Mouse (Mus musculus): ENCODE results near the gene Tubb4b.
A peak's percentile ranks its signal among the peaks of the same experiment; 100 is the strongest.

Tubb4b gene

DNA sequence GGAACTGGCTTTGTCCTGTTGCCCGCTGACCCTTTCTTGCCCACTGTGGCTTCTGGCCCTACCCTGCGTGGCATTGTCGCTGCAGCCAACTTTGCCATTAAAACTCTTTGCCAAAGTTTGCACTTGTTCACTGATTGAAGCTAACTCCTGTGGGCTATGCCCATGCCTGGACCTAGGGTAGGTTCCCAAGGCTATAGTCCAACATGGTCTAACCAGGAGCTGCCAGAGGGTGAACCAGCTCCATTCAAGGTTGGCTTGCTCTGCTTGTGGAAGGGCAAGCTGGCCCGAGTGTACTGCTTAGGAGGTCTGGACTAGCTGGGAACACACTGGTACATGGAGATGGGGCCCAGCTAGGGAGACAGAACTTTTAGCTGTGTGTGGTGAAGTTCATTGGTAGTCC is 19.6 kb upstream of the Tubb4b start:
- DNase-seq (ENCODE audit: low spot score): no peak

DNA sequence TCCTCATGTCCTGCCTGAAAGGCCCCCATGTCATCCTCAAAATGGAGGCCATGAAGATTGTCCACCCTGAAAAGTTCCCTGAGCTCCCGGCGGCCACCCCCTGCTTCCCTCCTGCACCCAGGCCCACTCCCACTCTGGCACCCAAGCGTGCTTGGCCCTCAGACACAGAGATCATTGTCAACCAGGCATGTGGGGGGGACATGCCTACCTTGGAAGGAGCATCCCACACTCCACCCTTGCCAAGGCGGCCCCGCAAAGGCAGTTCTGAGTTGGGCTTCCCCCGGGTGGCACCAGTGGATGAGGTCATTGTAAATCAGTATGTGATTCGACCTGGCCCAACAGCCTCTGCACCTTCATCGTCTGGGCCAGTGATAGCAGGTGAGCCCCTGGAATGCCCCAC is 18.8 kb upstream of the Tubb4b start:
- DNase-seq (ENCODE audit: low spot score): no peak

DNA sequence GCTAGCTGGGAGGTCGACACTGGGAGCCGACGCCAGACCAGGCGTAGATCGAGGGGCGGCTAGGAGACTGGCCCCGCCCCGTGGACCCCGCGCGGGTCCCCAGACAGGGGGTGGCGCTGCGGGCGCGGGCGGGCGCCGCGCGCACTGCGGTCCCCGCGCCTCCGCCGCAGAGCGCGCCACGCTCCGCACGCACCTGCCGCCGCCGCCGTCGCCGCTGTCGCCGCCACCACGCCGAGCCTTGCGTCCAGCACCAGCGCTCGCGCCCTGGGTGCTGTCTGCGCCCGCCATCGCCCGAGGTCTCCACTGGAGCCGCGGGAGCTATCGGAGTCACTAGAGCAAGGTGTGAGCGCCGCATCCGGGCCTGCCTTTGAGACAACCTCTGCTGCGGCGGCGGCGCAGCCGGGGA is 17.6 kb upstream of the Tubb4b start, which contains the start of the genes Rnf208 and Cysrt1:
Rnf208 (plus strand) TSS at position 155 of the 406 bp plus-strand sequence.
Cysrt1 (minus strand) TSS at position 352 of the 406 bp plus-strand sequence.
- no peak for DNase-seq (ENCODE audit: low spot score)

DNA sequence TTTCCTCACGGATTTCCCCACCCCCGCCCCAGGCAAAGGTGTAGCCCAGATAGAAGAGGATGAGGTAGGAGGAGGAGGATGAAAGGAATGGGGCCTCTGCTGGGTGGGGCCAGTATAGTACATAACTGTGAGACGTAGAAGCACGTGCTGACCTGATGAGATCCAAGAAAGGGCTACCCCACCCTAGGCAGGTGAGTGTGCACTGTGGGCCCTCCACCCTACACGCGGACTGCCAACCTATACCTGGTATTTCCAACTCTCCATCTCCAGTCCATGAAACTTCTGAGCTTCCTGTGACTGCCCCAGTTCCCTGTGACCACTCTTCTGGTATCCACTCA is 16.9 kb upstream of the Tubb4b start:
- no peak for DNase-seq (ENCODE audit: low spot score)

DNA sequence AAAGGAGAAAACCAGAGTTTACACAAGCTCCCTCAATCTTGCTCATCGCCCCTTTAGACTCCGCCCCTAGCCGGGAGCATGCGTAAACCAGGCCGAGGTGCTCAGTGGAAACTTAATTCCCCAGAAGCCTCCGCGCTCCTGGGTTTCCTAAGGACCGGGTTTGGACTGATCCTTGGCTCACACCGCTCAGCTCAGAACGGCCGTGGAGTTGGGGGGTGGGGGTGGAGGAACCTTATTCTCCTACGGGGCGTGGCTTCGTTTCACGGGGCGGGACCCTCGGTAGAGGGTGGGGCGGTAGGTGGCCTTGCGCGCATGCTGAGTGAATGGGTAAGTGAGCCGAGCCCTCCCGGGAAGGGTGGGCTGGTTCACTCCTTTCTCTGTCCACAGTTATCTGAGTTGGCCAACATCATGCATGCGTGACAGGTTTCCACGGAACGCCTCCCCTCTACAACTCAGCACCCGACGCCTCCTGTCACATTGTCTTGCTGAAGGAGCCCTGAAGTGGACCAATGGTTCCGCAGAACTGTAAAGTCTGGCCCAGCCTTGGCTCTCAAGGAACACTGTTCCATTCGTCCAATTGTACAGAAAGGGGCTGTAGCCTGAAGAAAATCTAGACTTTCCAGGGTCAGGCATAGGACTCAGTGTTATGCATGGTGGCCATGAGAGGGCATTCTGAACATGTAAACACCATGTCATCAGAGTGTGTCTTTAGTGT is 16.4 kb upstream of the Tubb4b start:
- peak; percentile 63 for DNase-seq (ENCODE audit: low spot score)

DNA sequence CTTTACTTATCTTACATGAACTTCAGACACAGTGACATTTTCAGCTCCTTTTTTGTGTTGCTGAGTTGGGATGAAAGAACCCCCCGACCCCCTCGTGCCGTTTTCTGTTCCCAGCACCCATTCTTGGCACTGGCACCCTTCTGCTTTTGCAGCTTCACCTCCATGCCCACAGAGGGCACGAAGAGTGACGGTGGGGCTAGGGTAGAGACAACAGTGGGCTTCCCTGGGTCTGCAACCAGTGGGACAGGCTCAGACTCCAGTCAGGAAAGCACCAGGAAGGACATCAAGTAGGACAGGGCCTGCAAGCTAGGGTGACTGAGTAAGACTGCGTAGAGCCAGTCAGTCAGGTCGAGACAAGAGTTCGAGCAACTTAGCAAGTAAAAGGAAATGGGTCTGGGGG is 15.8 kb upstream of the Tubb4b start:
- no peak for DNase-seq (ENCODE audit: low spot score)

DNA sequence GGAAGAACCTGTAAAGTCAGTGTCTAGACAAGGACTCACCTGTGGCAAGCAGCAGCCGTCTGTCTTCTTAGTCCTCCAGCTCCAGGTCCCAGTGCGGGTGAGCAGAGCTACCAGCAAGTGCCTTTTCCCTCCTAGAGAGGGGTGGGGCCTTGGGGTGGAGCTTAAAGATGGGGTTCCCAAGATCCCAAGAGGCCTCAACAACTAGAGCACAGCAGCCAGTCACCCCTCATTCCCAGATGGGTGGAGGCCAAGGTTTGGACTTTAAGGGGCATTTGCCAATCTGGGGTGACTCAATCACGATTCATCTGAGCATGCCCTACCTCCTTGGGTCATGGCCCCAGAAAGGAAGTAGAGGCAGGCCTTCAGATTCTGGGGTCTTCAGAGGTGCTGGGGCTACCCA is 15.3 kb upstream of the Tubb4b start:
- no peak for DNase-seq (ENCODE audit: low spot score)

DNA sequence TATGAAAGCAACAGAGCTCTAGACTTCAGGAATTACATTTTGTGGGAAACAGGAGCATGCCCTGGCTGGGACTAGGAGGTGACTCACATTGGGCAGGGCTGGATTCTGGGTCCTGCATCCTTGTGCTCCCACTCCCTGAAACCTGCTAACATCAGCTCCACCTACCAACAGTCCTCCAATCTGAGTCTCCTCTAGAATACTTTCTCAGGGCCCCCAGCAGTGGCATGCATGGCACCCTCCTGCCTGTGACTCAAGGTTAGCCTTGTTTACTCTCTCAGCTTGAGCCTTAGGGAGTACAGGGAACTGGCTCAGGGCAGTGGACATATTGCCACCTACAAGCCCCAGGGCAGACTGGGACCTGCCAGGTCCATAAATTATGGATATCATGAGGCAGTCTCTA is 13.6 kb upstream of the Tubb4b start:
- no peak for DNase-seq (ENCODE audit: low spot score)

DNA sequence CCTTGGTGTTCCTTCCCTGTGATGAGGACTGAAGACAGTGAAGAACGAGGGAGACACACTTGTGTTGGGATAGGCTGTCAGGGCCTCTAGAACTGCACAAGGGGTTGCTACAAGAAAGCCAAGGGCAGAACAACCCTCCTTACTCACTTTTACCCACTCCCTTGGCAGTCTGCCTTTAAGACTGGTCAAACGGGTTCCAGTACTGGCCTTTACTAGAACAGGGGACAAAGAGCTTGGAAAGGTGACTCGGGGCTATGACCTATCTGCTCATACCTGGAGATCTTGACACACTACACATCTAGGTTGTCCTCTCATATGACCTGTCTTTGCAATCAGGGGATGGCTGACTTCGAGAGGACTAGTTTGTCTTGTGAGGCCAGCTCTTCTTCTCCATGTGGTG is 13.0 kb upstream of the Tubb4b start:
- DNase-seq (ENCODE audit: low spot score): no peak

DNA sequence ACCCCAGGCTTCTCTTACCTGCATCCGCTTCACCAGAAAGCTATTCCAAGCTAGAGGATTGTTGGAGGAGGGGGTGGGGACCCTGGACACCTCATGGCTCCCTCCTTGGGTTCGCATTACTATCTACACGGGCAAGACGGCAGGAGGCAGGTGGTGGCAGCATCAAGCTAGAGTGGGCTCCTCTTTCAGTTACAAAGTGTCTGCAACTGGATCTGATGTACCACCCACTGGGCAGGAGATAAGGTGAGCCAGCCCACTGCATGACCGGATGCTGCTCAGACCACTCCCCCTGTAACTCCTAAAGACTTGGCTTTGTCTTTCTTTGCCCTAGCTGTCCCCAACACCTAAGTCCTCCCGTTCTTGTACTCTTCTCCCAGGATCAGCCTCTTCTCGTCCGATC is 12.1 kb upstream of the Tubb4b start, which contains the start of gene Rnf224:
Rnf224 (minus strand) TSS at position 174 of the 400 bp plus-strand sequence.
- no peak for DNase-seq (ENCODE audit: low spot score)

DNA sequence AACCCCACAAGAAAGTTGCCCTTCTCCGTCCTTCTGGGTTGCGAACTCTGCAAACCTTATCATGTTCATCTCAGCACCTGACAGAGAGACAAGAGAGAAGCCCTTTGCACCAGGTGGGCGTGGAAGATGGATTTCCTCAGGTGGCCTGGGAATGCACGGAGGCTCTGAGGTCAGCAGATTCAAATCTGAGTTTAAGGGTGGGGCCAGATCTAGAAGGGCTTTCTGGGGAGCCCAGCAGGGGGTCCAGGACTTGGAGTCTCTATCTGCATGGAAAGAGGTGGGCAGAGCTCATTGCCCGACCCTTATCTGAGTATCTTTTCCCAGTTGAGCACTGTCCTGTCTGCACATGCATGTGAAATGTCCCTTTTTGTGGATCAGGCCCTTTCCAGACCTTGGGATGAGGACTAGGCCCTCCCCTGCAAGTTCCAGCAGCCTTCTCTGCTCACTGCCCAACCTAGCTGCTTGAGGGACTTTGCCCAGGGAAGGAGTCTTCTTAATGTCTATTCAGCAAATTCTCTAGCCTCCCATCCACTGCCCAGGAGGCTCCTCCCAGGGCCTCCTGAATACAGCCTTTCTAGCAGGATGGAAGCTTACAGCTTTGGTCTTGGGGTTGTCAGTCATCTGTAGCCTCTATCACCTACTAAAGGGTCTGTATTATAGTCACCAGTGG is 10.2 kb upstream of the Tubb4b start:
- DNase-seq (ENCODE audit: low spot score): no peak

DNA sequence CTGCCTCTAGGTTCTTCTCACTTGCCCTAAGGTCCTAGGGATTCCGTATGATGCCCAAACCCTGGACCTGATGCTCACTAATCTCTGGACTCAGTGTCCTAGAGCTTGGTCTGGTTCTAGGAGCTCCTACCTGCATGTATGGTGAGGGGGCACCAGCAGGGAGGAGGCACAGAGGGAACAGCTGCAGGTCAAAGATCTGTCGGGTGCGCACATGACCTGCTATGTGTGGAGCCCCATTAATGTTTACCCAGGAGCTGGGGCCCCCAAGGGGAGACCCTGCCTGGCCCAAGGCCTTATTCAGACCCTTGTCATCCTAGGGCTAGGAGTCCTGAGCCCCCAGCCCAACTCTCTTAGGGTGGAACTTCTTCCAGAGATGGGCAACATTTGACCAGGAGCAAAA is 9.5 kb upstream of the Tubb4b start, which contains the start of gene Slc34a3:
Slc34a3 (minus strand) TSS at position 315 of the 400 bp plus-strand sequence.
- no peak for DNase-seq (ENCODE audit: low spot score)

DNA sequence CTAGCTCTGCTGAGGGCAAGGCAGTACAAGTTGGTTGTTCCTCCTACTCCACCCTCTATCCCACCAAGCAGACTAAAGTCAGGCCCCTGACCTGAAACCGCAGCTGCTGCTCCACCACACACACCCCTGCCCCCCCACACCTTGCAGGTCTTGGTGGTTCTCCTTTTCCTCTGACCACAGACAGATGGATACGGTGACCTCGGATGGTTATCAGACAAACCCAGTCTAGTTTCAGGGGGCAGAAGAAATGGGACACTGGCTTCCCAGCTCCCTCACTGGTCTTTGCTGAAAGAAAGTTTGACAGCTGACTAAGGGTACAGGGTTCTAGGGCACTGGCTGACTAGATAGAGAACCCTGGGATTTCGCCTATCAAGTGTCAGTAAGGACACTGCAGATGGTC is 8.9 kb upstream of the Tubb4b start:
- no peak for DNase-seq (ENCODE audit: low spot score)

DNA sequence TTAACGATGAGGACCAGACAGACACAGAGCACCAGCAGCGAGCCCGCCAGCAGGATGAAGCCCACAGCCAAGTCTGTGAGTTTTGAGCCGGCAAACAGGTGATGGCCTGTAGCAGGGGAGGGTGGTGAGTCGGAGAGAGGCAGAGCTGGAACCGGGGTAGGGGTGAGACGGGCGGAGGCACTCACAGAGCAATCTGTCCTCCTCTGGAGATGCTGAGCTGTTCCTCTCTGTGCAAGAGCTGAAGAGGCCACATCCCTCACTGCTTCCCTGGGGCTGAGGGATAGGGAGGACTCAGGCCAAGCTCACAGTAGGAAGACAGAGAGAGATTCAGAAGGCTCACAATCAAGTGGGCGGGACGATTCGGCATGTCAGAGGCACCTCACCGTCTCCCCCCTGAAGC is 6.5 kb upstream of the Tubb4b start:
- no peak for DNase-seq (ENCODE audit: low spot score)

DNA sequence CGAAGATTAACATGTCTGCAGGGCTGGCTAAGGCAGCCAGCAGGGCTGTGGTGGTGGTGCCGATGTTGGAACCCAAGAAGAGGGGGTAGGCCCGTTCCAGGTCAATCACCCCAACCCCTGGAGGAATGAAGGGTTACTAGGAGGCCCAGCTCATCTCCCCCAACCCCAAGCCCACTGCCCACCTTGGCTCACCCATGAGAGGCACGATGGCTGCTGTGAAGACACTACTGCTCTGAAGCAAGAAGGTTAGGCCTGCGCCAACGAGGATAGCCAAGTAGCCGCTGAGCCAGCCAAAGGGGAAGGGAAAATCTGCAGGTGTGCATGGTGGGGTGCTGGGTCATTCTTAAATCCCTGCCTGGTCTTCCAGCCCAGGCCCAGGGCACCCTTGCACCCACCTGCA is 6.1 kb upstream of the Tubb4b start:
- DNase-seq (ENCODE audit: low spot score): no peak

DNA sequence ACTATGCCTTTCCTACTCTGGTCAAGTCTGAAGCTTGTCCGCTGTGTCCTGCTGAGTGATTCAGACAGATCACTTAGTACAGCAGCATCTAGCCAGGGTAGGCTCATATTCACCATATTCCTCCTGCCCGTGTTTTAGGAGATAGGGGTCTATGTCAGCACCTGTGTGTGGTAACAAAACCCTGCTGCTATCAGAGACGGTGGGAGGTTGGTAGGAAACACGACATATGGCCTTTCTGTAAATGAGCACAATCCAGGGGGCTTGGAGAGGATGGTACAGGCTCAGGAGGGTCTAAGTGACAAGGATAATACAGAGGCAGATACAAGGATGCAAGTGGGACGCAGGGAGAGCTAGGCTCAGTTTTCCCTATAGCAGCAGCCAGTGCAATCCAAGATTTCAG is 5.1 kb upstream of the Tubb4b start:
- no peak for DNase-seq (ENCODE audit: low spot score)

DNA sequence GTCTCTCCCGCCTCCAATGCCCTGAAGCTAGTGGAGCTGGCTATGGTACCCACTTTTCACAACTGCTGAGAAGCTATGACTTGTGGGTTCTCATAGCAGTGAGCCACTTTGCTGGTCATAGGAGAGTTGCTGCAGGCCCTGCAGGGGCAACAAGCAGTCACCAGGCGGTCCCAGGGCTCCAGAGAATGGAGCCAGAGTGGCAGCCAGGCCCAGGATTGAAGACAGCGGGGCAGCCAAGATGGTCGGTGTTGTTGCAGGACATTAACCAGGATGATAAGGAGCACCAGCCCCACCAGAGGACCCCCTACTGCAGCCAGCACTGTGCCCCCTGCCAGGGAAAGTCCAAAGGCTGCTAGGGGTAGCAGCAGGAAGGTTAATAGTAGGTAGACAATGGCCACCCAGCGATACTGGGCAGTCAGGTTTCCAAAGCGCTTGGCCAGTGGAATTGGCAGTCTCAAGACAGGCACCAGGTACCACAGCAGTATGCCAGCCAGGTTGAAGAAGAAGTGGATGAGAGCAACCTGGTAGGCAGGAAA is 4.6 kb upstream of the Tubb4b start:
- DNase-seq (ENCODE audit: low spot score): no peak

DNA sequence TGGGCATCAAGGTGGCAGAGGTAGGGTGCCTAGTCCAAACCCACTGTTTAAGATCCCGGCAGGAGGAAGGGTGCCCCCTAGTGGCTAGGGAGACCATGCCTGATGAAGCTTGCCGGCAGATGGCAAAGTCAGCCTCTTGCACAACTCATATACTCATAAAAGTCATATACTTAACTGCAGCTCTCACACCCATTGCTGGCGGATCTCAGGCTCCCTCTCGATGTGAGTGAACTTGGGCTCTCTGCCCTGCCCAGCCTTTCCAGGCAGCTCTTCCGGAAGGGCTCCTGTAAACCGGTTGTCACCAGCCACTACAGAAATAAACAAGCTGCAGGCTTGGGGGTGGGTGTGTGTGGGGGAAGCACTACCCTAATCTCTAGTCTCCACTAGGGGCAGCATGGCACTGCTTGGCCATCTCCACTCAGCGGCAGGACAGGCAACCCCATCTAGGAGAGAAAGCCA is 4.0 kb upstream of the Tubb4b start:
- peak; percentile 87 for DNase-seq (ENCODE audit: low spot score)

DNA sequence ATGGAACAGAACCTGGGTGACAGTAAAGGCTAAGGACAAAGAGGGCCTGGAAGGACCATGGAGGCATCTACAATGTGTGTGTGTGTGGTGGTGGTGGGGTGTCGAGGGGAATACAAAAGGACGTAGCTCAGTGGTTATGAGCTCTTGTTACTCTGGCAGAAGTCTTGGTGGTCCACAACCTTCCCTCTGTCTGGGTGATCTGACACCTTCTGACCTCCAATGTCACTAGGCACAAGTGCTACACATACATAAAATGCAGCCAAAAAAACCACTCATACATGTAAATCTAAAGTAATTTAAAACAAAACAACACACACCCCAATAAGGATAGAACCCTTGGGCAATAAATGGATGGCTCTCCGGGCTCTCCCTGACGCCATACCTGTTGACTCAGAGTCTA is 2.9 kb upstream of the Tubb4b start:
- DNase-seq (ENCODE audit: low spot score): no peak

DNA sequence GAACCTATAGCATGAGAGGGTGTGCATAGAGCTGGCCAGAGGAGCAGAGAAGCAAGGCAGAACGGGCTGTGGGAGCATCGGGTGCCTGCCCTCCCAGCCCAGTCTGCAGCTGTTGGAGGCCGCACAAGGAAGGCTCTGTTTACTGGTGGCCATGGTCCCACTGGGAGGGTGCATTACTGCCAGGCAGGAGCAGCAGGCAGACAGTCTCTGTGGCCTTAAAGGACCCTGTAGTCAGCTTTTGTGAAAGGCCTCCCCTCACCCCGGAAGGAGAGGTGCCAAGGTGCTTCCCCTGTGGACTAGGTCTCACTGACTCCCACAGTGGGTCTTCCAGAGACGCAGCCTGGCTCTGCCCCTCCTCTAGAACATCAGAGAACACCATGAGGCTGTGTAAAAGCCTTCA is 2.4 kb upstream of the Tubb4b start:
- no peak for DNase-seq (ENCODE audit: low spot score)

DNA sequence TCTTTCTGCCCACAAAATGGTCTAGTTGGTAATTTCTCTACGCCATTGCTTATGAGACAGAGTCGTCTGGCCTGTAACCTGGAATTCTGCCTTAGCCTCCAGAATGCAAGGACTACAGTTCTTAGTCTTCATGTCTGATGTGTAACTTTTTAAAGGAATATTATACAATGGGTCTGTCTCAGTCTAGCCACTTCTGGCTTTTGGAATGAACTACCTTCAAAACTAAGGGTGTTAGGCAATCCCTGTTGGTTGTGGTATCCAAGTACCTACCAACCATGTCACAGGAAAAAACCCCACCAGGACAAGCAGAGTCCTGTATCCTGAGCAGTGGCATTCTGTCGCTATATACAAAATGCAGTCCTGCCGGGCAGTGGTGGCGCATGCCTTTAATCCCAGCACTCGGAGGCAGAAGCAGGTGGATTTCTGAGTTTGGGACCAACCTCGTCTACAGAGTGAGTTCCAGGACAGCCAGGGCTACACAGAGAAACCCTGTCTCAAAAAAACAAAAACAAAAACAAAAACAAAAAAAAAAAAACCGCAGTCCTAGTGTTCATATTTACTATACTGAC is 1.4 kb upstream of the Tubb4b start:
- DNase-seq (ENCODE audit: low spot score): no peak

DNA sequence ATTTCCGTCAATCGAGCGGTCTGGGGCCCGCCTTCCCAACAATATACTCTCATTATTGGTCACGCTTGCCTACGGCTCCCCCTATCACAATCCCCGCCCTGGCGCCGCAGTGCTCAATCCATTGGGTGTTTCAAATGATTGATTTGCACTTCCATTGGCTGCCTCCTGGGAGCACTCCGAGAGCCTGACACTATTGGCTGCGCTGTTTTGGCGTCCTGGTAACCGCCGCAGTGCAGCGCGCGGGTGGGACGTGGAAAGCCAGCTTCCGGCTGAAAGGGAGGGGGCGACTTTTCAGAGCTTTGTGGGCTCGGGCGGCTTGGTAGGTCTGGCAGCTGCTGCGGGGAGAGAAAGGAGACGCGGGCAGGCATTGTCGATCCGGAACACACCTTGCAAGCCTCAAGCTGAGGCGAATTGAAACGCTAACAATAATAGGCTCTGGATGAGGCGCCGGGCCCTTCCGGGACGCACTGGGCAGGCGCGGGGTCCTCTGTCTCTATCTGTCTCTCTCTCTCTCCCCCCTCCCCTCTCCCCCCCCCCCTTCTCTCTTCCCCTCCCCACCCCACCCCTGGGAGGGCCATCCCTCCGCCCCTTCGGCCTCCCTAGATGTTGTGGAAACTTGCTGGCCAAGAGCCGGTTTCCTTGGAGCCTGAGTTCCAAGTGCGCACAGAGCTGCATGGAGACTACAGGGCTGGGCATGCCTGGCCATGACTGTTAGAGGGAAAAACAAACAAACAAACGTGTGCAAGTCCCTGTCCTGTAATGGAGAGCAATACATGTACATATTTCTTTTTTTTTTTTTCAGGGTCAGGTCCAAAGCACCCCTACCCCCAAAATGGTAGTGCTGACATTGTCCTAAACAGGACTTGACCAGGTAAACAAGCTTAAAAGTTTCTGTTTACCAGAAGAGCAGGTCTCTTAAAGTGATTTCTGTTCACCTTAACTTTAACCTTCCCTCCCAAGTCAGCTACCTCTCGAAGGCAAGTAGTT is 557 bp upstream of the Tubb4b start:
- no peak for DNase-seq (ENCODE audit: low spot score)
